In genomic region chr15:9071556-9072544, GRCm38 (mm10) we compare ENCODE assay signal across 7 mouse cellular contexts. TPM values are rescaled to one million over a fixed set of nuclear protein-coding genes. Genes with fewer than 3 reads are reported as not detected.
DNase-seq lines count a peak whose midpoint lies in the region; ATAC-seq lines count a peak whose summit lies in the region.

No protein-coding gene starts in this region.

- no peaks in the 10 kb centered on the region for H3K36me3 ChIP-seq in forebrain, embryonic 14.5 days (ENCODE audit: control insufficient read depth, insufficient read depth, low read length)
- no peaks in the 10 kb centered on the region for H3K36me3 ChIP-seq in hindbrain, embryonic 12.5 days

- peaks cover 4% of the 10 kb centered on the region; the same call in 1 of the 2 replicates for H3K4me1 ChIP-seq in forebrain, embryonic 14.5 days (ENCODE audit: control insufficient read depth, insufficient read depth, low read length)
- H3K4me1 ChIP-seq in hindbrain, embryonic 12.5 days, result peaks cover 39% of the 10 kb centered on the region

- H3K9ac ChIP-seq in forebrain, embryonic 14.5 days (ENCODE audit: low read length), result peak overlapping the region; percentile 88
- H3K9ac ChIP-seq in hindbrain, embryonic 12.5 days, result peak overlapping the region; percentile 94

- no peaks in the 10 kb centered on the region for H3K9me3 ChIP-seq in forebrain, embryonic 14.5 days (replicated peaks; ENCODE audit: control insufficient read depth, low read length)
- H3K9me3 ChIP-seq in hindbrain, embryonic 12.5 days (replicated peaks), result no peaks in the 10 kb centered on the region

- peak; percentile 57 for DNase-seq in Muller cell, postnatal 12 days (ENCODE audit: inconsistent ontology term)
- DNase-seq in brain, adult 2 months (ENCODE audit: low read depth, low spot score), result peak; percentile 50
- peak; percentile 47 for DNase-seq in forebrain, embryonic 14.5 days (ENCODE audit: low spot score)
- DNase-seq in layer of hippocampus, postnatal 36 days, result peak; percentile 31 to 71
- peak; percentile 55 for DNase-seq in mesoderm, embryonic 11.5 days (ENCODE audit: low read depth, low spot score)
- peak; percentile 50 for DNase-seq in spleen, adult 12 weeks (ENCODE audit: low spot score)

- H3K27me3 ChIP-seq in forebrain, embryonic 14.5 days (replicated peaks; ENCODE audit: control insufficient read depth, insufficient read depth, low read length), result no peaks in the 10 kb centered on the region
- no peaks in the 10 kb centered on the region for H3K27me3 ChIP-seq in hindbrain, embryonic 12.5 days

- under 1% methylated on average over 62 of the region's 66 CpGs for whole genome bisulfite sequencing in forebrain, embryonic 14.5 days
- 2% methylated on average over 38 of the region's 66 CpGs for WGBS in hindbrain, embryonic 12.5 days

- peak; percentile 40 for ATAC-seq in forebrain, embryonic 14.5 days
- peak; percentile 44 for ATAC-seq in hindbrain, embryonic 12.5 days (ENCODE audit: low FRiP score)

- peak overlapping the region; percentile 76 for H3K27ac ChIP-seq in forebrain, embryonic 14.5 days (ENCODE audit: low read depth, low read length)
- H3K27ac ChIP-seq in hindbrain, embryonic 12.5 days, result peak overlapping the region; percentile 92

- peak overlapping the region; percentile 88 for H3K4me3 ChIP-seq in forebrain, embryonic 14.5 days (ENCODE audit: low read depth, low read length)
- peak overlapping the region; percentile 86 for H3K4me3 ChIP-seq in hindbrain, embryonic 12.5 days

- peak overlapping the region; percentile 76 for H3K4me2 ChIP-seq in forebrain, embryonic 14.5 days (ENCODE audit: low read length)
- peak overlapping the region; percentile 84 for H3K4me2 ChIP-seq in hindbrain, embryonic 12.5 days (replicated peaks)

RNA-seq across cellular contexts. Expression of gene Nadk2, which starts 0.8 kb away (rescaled TPM):
- polyA plus RNA-seq in forebrain, embryonic 14.5 days (2014; fragmentation: Nextera tagmentation; extraction: Ambion mirVana), result 23.4 TPM in 2 replicates
- 39.0 and 43.1 TPM in 2 replicates for polyA plus RNA-seq in hindbrain, embryonic 12.5 days (2016; fragmentation: Nextera tagmentation; extraction: Ambion mirVana)
- total RNA-seq in layer of hippocampus, postnatal 36 days (2021), result 10 to 100 TPM; 68.6 to 70.3 TPM

Comparison
In these comparisons a context has a peak if more than half of its experiments do, and no peak if none do; other contexts are left out.
1. Peak in every context shown above with its lines: DNase-seq, ATAC-seq, H3K4me3 ChIP-seq and H3K27ac ChIP-seq.